Mouse (Mus musculus): ENCODE data around the gene Jmjd1c. TPM values are rescaled to one million over a fixed set of nuclear protein-coding genes. Genes with fewer than 3 reads are reported as not detected.

The Jmjd1c gene
- 14.8 and 16.4 TPM in 2 replicates for polyA plus RNA-seq (2012; rRNA removed)

GRCm38 (mm10) chr10:67095798-67096620 lies at the start of gene Jmjd1c:
Gene Jmjd1c (plus strand): TSS chr10:67096125.

GRCm38 (mm10) chr10:67096621-67097436 lies 904 bp downstream of the Jmjd1c start, which contains the start of gene Reep3:
Gene Reep3 (minus strand): TSS chr10:67096945.

GRCm38 (mm10) chr10:67285176-67285814 lies 189.4 kb downstream of the Jmjd1c start, which contains the start of gene Nrbf2:
Gene Nrbf2 (minus strand): TSS chr10:67285305.

Other genes starting within 250 kb of the Jmjd1c start
- gene Reep3, start 820 bp downstream of the Jmjd1c start, polyA plus RNA-seq (2012; rRNA removed) = 13.6 and 14.7 TPM in 2 replicates
- 8.5 and 10.1 TPM in 2 replicates for gene Nrbf2, start 189.2 kb downstream of the Jmjd1c start, polyA plus RNA-seq (2012; rRNA removed)

All from colon, adult 2 months (tissue).